Mouse (Mus musculus) cerebellum, postnatal 4 days (tissue): Measurements from ENCODE around the gene Wnt3a.
"Not testable (repeated sequence)": the region's sequence is repeated elsewhere in the genome, so short reads cannot be mapped to it uniquely, and the experiment has no call there.

Experiments
- DNase-seq, 2 experiments: peaks; one replicate each; pipeline ENCODE4 v3.0.0; 2022; ENCODE audit warnings: low spot score in 2 of 2, mixed read lengths in 1 of 2

The Wnt3a gene

DNA sequence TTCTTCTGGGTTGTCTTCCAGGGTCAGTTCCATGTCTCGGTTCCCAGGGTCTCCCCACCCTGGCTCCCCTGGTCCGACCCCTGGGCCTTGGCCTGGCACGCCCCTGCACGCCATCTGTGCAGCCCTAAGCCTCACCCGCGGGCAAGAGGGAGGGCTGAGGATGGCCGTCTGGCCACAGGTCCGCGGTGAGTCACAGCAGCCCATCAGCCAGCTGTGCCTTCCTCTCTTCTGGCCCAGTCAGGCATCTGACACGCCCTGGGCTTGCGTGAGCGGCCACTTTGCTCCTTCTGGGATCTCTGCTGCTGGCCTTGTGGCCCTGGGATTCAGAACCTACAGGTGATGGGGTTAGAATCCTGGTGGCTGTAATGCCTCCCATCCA, 17.6 kb upstream of the Wnt3a start:
- DNase-seq: no peak

- DNase-seq: peak; percentile 72 to 78
Measured at GRCm38 (mm10) chr11:59307422-59308163, 17.0 kb upstream of the Wnt3a start.

DNA sequence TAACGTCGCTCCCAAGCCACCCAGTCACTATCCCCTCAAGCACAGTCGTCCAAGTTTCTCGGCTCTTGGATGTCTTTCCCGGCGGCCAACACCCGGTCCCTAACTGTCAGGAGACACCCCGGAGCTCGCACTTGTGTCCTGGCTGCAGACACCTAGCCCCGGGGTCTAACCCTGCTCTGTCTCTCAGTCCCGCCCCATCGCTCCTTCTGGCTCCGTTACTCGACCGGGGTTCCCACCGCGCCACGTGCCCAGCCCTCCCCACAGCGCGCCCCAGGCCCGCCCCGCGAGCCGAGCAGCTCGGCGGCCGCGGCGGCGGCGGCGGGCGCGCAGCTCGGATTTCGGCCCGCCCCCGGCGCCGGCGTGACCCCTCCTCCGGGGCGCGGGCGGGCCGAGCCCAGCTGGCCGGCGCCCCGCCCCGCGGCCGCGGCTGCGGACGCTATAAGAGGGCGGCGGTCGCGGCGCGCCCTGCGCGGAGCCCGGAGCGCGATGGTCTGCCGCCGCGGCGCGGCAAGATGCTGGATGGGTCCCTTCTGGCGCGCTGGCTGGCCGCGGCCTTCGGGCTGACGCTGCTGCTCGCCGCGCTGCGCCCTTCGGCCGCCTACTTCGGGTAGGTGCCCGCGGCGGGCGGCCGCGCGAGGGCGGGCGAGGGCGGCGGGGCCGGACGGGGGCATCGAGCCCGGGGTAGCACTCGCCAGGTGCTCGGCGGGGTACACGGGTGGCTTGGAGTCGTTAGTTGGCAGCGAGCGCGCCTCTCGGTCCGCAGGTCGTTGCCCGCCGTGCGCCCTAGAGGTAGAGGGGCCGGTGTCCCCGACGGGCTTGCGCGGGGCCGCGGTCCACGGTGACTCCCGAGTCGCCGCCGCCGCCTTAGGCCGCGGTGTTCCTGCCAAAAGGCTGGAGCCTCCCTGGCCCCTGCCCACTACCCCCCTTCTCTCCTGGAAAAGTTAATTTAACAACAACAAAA, 16.2 kb upstream of the Wnt3a start, which contains the start of gene Wnt9a:
Gene Wnt9a, plus strand, starts transcription at position 468 of the 961 bp plus-strand sequence.
- no peak for DNase-seq

- no peak for DNase-seq
Measured at GRCm38 (mm10) chr11:59305821-59306215, 15.3 kb upstream of the Wnt3a start.

DNA sequence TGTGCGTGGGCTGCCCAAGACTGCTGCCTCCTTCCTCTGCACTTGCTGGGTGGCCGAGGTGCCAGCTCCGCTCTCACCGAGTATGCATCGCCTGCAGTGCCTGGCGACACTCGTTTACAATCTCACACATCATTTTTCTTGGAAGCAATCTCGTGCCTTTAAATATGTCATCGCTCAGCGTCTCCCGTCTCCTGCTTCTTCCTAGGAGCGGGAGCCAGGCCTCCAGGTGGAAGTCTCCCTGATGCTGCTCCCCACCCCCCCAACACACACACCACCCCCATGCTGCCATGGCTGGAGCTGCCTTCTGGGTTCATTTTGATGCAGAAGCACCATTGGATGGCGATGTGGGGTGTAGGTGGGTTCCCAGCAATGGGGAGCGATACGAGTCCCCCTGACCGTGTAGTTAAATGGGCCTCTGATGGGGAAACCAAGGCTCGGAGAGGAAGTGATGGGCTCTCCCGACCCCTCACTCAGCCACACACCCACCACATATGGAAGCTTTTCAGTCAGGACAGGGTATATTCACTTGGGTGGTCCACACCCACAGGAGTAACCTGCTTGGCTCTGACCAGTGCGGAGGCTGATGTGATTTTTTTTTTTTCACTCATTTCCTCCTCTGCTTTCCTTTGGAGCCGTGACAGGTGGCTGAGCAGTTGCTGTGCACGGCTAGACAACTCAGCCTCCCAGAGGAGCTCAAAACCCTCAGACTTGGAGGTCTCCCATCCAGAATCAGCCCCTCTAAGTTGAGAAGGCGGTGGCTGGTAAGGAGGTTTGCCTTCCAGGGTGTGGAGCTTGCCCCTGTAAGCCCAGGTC, 14.7 kb upstream of the Wnt3a start:
- no peak for DNase-seq

DNA sequence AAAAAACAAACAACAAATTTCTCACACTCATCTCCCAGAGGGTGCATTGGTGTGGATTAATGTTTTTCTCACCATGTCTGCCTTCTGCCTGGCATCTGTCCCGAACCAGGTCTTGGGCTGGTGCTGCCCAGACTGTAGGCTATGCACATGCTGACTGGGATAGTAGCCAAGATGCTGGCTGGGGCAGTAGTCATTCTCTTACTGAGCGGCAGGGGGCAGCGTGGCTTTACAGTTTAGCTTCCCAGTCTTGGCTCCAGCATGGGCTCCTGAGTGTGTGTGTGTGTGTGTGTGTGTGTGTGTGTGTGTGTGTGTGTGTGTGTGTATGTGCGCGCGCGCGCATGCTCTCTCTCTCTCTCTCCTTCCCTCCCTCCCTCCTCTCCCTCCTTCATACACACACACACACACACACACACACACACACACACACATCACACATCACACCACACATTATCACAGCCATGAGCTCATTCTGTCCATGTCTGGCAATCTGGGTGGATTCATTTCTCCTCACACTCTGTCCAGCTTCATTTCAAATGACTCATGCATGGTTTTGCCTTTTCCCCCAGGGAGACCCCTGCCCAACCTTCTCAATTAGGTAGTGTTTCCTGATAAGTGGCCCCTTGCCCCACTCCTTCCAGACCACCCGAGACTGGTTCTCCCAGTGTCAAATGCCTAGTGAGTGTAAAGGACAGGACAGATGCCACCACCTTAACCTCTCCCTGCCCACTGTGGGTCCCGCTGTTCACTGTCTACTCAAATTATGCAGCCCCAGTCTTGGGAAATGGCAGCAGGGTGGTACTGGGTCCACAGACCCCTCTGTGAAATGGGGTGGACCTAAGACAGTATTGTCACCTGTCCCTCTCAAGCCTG, 12.4 kb upstream of the Wnt3a start:
- DNase-seq: peak; percentile 72 to 95

GRCm38 (mm10) chr11:59301053-59301452, 10.5 kb upstream of the Wnt3a start:
- not testable (repeated sequence) for DNase-seq

DNA sequence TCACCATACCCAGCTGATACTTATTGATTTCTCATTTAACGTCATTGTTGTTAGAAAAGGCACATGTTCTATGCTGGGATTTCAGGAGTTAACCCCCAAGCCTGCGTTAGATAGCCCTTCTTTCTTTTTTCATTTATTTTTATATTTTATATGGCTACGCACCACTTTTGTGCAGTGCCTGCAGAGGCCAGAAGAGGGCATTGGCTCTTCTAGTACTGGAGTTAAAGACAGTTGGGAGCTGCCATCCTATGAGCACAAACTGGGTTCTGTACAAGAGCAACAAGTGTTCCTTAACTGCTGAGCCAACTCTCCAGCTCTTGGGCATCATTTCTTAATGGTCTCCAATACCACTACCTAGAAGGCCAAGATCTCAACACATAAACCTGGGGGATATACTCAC, 9.6 kb upstream of the Wnt3a start:
- no peak for DNase-seq

DNA sequence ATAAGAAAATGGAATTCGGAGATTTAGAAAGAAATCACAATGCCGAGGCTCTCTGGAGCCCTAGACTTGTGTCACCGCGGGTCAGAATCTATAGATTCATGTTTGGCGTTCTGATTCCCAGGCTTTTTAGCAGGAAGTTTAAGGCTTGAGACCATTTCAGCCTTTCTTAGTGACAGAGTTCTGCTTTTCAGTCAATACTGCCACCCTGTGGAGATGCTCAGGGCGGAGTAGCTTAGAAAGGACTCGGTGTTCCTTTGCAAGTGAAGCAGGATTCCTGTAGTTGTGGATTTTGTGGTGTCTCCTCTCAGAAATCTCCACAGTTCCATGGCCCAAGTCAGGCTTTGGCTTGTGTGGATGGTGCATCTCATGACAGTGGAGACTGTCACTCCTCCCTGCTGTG, 7.4 kb upstream of the Wnt3a start:
- DNase-seq: peak in 1 of 2 experiments; percentile 62

DNA sequence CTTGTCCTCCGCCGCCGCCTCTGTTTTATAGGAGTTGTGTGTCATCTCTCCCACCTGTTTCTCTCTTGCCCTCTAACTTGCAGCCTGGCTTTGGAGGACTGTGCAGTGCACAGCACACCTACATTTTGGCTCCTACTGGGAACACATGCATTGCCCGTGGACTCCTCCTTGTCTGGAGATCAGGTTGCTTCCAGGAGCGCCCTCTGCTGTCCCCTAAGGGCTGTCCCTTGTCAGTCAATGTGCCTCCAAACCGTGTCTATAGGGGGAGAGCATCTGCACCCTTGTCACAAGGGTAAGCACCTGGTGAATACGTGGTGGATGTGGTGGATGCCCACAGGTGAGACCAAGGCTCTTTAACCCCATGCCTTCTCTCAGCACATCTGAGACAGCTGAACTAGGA, 3.1 kb upstream of the Wnt3a start:
- peak in 1 of 2 experiments; percentile 53 for DNase-seq

DNA sequence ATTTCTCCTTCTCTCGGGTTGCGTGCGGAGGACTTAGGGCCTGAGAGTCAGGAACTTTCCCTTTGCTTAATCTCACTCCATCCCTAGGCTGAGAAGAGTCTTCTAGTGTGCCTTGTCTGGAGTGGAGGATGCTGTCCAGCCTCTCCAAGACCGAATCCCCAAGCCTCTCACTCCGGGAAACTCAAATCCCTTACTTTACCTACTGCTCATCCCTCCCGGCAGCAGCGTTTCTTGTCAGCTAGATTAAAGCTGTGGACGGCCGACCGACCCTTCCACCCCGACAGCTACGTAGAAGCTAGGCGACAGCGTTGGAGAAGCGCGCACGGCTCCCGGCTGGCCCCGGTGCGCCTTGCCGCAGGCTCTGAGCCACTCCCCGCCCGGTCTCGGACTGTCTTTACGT, 846 bp downstream of the Wnt3a start:
- no peak for DNase-seq

DNA sequence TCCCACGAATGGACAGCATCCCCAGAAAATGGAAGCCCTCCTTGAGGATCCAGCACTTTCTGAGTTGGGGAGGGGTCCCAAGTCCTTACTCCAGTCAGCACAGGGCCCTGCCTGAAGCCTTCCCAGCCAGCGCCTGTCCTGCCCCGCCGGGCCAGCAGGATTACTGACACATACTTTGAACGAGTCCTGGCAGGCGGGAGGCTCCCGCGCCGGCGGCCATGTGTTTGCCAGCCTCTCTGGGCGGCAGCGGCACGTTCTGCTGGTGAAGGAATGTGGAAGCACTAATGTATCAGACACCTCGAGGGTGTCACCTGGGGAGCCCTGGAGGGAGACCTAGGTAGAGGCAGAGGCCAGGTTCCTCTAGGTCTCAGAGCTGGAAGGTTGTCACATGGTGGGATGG, 6.4 kb downstream of the Wnt3a start:
- DNase-seq: no peak

- DNase-seq: peak in 1 of 2 experiments; percentile 75
Measured at GRCm38 (mm10) chr11:59282933-59283332, 7.6 kb downstream of the Wnt3a start.

GRCm38 (mm10) chr11:59282111-59282510, 8.4 kb downstream of the Wnt3a start:
- no peak for DNase-seq

GRCm38 (mm10) chr11:59278047-59278446, 12.5 kb downstream of the Wnt3a start:
- no peak for DNase-seq

- DNase-seq: no peak
Measured at GRCm38 (mm10) chr11:59276877-59277276, 13.7 kb downstream of the Wnt3a start.

GRCm38 (mm10) chr11:59274184-59274583, 16.4 kb downstream of the Wnt3a start:
- no peak for DNase-seq

DNA sequence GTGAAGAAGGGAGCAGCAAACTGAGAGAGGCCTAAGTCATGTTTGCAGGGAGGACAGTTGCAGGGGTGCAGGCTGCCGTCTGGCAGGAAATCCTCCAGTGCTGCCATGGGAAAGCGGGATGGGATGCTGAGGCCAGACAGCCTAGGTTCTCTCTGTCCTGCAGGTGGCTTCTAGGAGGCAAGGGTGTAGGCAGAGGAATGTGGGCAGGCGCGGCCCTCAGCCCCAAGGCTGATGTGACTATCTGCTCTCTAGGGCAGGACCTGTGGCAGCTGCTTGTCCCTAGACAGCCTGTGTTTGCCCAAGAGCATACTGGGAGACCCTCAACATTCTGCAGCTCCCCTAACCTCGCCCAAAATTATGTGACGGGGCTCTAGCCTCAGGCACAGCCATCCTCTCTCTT, 23.8 kb downstream of the Wnt3a start:
- no peak for DNase-seq

DNA sequence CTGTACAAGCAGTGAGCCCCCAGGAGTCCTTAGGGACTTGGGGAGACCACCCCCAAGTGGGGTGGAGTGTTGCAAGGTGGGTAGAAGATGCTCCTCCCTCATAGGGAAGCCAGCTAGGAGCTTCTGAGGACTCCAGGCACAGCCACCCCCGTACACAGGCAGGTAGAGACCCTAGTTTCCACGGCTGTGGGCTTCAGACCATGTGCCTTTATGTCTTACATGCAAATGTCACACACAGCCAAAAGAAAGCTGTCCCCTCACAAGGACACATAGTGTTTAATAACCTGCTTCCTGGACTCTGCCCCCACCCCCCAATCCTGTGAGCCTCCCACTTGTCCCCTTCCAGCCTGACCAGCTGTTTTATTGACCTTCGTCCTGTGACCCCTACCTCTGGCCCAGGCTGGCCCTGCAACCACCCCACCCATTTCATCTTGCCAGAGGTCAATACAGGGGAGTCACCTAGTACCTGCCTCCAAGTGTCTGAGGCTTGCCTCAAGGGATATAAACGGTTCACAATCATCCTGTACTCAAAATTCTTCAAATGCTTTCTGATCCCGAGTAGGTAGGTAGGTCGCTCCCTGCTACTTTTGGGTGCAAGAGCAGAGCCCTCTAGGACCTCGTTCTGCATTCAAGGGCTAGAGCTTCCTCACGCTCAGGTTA, 25.3 kb downstream of the Wnt3a start:
- DNase-seq: no peak

- DNase-seq: peak in 1 of 2 experiments; percentile 21
Measured at GRCm38 (mm10) chr11:59264593-59264992, 26.0 kb downstream of the Wnt3a start.
